Mouse (Mus musculus) forebrain, embryonic 16.5 days (tissue): Measurements from ENCODE around the gene Tmem92. TPM values are rescaled to one million over a fixed set of nuclear protein-coding genes. Genes with fewer than 3 reads are reported as not detected.

Experiments
- ATAC-seq: fragments of 200-750 bp; cut with Nextera tagmentation; 2 replicates; pipeline ENCODE4 v1.8.0; 2017; ENCODE audit warnings: mild to moderate bottlenecking, moderate library complexity
- H3K27ac ChIP-seq: fragments of 300-500 bp; sonication (generic); 2 replicates; pipeline ENCODE4 v1.5.1; 2014; ENCODE audit warnings: low read length, control low read depth
- H3K27me3 ChIP-seq: fragments of 300-500 bp; sonication (generic); replicated peaks from 2 replicates; pipeline ENCODE4 v1.6.1; 2014; ENCODE audit warnings: low read length; ENCODE audit not compliant: control insufficient read depth, insufficient read depth
- H3K36me3 ChIP-seq: fragments of 300-500 bp; sonication (generic); 2 replicates; pipeline ENCODE4 v1.6.1; 2014; ENCODE audit not compliant: control insufficient read depth, insufficient read depth
- H3K4me1 ChIP-seq: fragments of 300-500 bp; sonication (generic); replicated peaks from 2 replicates; pipeline ENCODE4 v1.6.1; 2014; ENCODE audit warnings: low read length; ENCODE audit not compliant: control insufficient read depth, insufficient read depth
- H3K4me2 ChIP-seq: fragments of 300-500 bp; sonication (generic); 2 replicates; pipeline ENCODE4 v1.6.1; 2014; ENCODE audit warnings: mild to moderate bottlenecking, low read length, control low read depth
- H3K4me3 ChIP-seq: fragments of 300-500 bp; sonication (generic); replicated peaks from 2 replicates; pipeline ENCODE4 v1.5.1; 2014; ENCODE audit warnings: mild to moderate bottlenecking, low read length, control low read depth
- H3K9ac ChIP-seq: fragments of 300-500 bp; sonication (generic); replicated peaks from 2 replicates; pipeline ENCODE4 v1.6.1; 2014; ENCODE audit warnings: low read depth, low read length, control low read depth
- H3K9me3 ChIP-seq: fragments of 300-500 bp; sonication (generic); 2 replicates; pipeline ENCODE4 v1.6.1; 2016; ENCODE audit warnings: low read length; ENCODE audit not compliant: control insufficient read depth
- WGBS: fragments of 180-500 bp; shearing (Covaris S2); extraction: QIAGEN DNeasy Blood & Tissue Kit; methylation state at CpG from one replicate; pipeline ENCODE4 v1.1.7; 2014; 5-methylcytosine and 5-hydroxymethylcytosine counted together
- polyA plus RNA-seq: library from polyadenylated mRNA; unstranded; fragments of >200 nt; fragmentation: Nextera tagmentation; extraction: Ambion mirVana; gene quantifications from 2 replicates; pipeline ENCODE4 v1.2.1, GENCODE M21; 2015

Gene Tmem92
- polyA plus RNA-seq, 1 experiment from 2014 or later = not detected

- Histone ChIP-seq H3K4me2 (no peak overlapping the region), H3K9me3 (no peaks in the 10 kb centered on the region), H3K4me3 (no peak overlapping the region), H3K27ac (no peak overlapping the region), H3K9ac (no peak overlapping the region), H3K27me3 (no peaks in the 10 kb centered on the region), H3K4me1 (no peaks in the 10 kb centered on the region), H3K36me3 (no peaks in the 10 kb centered on the region)
- 90% methylated on average over 2 of the region's 2 CpGs for WGBS
- ATAC-seq = no peak
Measured at GRCm38 (mm10) chr11:94767241-94767640, 15.3 kb downstream of the Tmem92 start.

GRCm38 (mm10) chr11:94762775-94763174 lies 19.7 kb downstream of the Tmem92 start:
- Histone ChIP-seq H3K9ac (no peak overlapping the region), H3K36me3 (no peaks in the 10 kb centered on the region), H3K4me1 (no peaks in the 10 kb centered on the region), H3K27ac (no peak overlapping the region), H3K4me2 (no peak overlapping the region), H3K4me3 (no peak overlapping the region), H3K27me3 (no peaks in the 10 kb centered on the region), H3K9me3 (no peaks in the 10 kb centered on the region)
- 34% methylated on average over 6 of the region's 6 CpGs for WGBS
- ATAC-seq = no peak

DNA sequence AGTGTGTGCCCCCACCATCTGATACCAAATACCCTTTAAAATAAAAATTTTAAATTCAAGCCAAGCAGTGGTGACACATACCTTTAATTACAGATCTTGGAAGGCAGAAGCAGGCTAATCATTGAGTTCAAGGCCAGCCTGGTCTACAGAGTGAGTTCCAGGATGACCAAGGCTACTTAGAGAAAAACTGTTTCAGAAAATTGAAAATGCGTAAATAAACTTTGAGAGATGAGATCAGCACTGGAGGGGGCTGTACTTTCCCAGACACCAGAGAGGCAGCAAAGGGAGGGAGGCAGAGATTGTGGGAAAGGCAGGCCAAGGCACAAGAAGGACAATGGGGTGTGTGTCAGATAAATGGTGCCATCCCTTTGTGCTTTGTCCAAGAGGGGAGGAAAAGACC lies 20.2 kb downstream of the Tmem92 start:
- WGBS = 92% methylated on average over 1 of the region's 1 CpGs
- Histone ChIP-seq H3K4me2 (no peak overlapping the region), H3K4me3 (no peak overlapping the region), H3K36me3 (no peaks in the 10 kb centered on the region), H3K27me3 (no peaks in the 10 kb centered on the region), H3K9ac (no peak overlapping the region), H3K9me3 (no peaks in the 10 kb centered on the region), H3K27ac (no peak overlapping the region), H3K4me1 (no peaks in the 10 kb centered on the region)
- no peak for ATAC-seq

- no peaks in the 10 kb centered on the region for H3K9me3 ChIP-seq
- H3K9ac ChIP-seq = no peak overlapping the region
- ATAC-seq = no peak
- H3K4me3 ChIP-seq = no peak overlapping the region
- H3K4me2 ChIP-seq = no peak overlapping the region
- H3K27me3 ChIP-seq = no peaks in the 10 kb centered on the region
- no peaks in the 10 kb centered on the region for H3K36me3 ChIP-seq
- H3K4me1 ChIP-seq = no peaks in the 10 kb centered on the region
- H3K27ac ChIP-seq = no peak overlapping the region
- 79% methylated on average over 7 of the region's 7 CpGs for WGBS
Measured at GRCm38 (mm10) chr11:94760799-94761198, 21.7 kb downstream of the Tmem92 start.

DNA sequence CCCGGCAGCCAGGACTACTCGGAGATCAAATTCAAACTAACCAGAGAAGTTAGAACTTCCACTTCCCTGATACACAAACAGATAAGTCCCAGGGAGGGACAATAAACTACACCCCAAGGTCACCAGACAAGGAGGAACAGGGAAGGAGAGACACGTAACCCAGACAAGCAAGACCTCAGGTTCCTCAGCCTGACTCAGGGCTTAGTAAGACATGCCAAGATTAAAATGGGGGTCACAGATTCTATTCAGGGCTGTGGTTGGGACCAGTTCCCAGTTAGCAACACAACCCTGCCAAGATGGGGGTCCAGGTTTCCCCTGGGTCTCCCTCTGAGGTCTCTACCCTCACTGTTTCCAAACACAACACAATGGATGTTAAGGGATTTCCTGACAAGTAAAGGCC lies 22.1 kb downstream of the Tmem92 start:
- Histone ChIP-seq H3K4me2 (no peak overlapping the region), H3K4me3 (no peak overlapping the region), H3K9me3 (no peaks in the 10 kb centered on the region), H3K9ac (no peak overlapping the region), H3K36me3 (no peaks in the 10 kb centered on the region), H3K4me1 (no peaks in the 10 kb centered on the region), H3K27ac (no peak overlapping the region), H3K27me3 (no peaks in the 10 kb centered on the region)
- WGBS = 80% methylated on average over 3 of the region's 3 CpGs
- ATAC-seq = no peak

DNA sequence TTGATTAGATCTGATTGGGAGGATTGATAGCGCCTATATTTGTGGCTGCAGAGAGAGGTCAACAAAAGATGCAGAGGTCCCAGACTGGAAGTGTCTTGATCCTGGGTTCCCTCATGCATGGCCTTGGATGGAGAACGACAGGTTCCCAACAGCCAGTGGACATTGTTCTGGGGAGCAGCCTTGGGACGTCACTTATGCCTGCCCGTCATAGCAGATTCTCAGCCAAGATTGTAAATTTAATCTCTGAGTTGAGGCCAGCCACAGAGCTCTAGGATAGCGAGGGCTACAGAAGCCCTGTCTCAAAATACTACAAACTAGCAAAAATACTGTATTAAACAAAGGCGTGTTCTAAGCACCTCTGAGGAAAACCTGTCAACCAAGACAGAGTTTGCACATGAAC lies 22.6 kb downstream of the Tmem92 start:
- no peaks in the 10 kb centered on the region for H3K4me1 ChIP-seq
- H3K9ac ChIP-seq = no peak overlapping the region
- no peak for ATAC-seq
- no peak overlapping the region for H3K4me3 ChIP-seq
- no peaks in the 10 kb centered on the region for H3K9me3 ChIP-seq
- H3K36me3 ChIP-seq = no peaks in the 10 kb centered on the region
- 91% methylated on average over 6 of the region's 6 CpGs for WGBS
- no peak overlapping the region for H3K4me2 ChIP-seq
- no peaks in the 10 kb centered on the region for H3K27me3 ChIP-seq
- no peak overlapping the region for H3K27ac ChIP-seq

- H3K9ac ChIP-seq = no peak overlapping the region
- 72% methylated on average over 2 of the region's 2 CpGs for WGBS
- no peak overlapping the region for H3K4me3 ChIP-seq
- no peaks in the 10 kb centered on the region for H3K27me3 ChIP-seq
- H3K4me1 ChIP-seq = no peaks in the 10 kb centered on the region
- ATAC-seq = no peak
- H3K36me3 ChIP-seq = no peaks in the 10 kb centered on the region
- H3K9me3 ChIP-seq = no peaks in the 10 kb centered on the region
- H3K27ac ChIP-seq = no peak overlapping the region
- H3K4me2 ChIP-seq = no peak overlapping the region
Measured at GRCm38 (mm10) chr11:94752946-94753713, 29.4 kb downstream of the Tmem92 start.

GRCm38 (mm10) chr11:94741732-94742272 lies 40.7 kb downstream of the Tmem92 start, which contains the start of gene Cdc34b:
Gene Cdc34b, plus strand, starts transcription at chr11:94741782.
- WGBS = 82% methylated on average over 24 of the region's 29 CpGs
- H3K27ac ChIP-seq = no peak within 1 kb of the TSS
- no peak within 1 kb of the TSS for H3K4me3 ChIP-seq
- H3K36me3 ChIP-seq = no peaks in the 10 kb centered on the region
- no peaks in the 10 kb centered on the region for H3K27me3 ChIP-seq
- no peaks in the 10 kb centered on the region for H3K4me1 ChIP-seq
- ATAC-seq = no peak
- H3K9me3 ChIP-seq = no peaks in the 10 kb centered on the region
- H3K9ac ChIP-seq = no peak within 1 kb of the TSS
- no peak within 1 kb of the TSS for H3K4me2 ChIP-seq

DNA sequence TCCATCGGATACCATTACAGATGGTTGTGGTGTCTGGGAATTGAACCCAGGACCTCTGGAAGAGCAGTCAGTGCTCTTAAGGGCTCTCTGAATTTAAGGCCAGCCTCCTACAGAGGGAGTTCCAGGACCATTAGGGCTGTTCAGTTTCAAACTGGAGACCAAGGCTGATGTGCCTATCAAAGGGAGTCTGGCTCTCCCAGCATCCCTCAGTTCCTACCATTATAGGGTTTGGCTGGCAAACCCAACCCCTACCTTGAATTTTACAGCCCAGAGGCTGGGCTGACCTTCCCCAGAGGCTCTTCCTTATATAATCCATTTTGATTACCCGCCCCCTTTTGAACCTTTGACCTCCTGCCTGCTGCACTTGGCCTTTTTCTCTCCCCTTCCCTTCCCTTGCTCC lies 46.8 kb downstream of the Tmem92 start:
- H3K27me3 ChIP-seq = no peaks in the 10 kb centered on the region
- H3K36me3 ChIP-seq = no peaks in the 10 kb centered on the region
- H3K4me2 ChIP-seq = no peak overlapping the region
- H3K9ac ChIP-seq = no peak overlapping the region
- H3K9me3 ChIP-seq = no peaks in the 10 kb centered on the region
- H3K4me1 ChIP-seq = no peaks in the 10 kb centered on the region
- no peak overlapping the region for H3K4me3 ChIP-seq
- H3K27ac ChIP-seq = no peak overlapping the region
- 85% methylated on average over 2 of the region's 2 CpGs for WGBS
- ATAC-seq = no peak
